Mouse (Mus musculus): ENCODE measurements around the gene Olfr365.

Gene Olfr365

GRCm38 (mm10) chr2:37187898-37188297, at the start of gene Olfr365:
Gene Olfr365, plus strand, starts transcription at chr2:37188198.
- DNase-seq (ENCODE audit: low spot score): no peak

DNA sequence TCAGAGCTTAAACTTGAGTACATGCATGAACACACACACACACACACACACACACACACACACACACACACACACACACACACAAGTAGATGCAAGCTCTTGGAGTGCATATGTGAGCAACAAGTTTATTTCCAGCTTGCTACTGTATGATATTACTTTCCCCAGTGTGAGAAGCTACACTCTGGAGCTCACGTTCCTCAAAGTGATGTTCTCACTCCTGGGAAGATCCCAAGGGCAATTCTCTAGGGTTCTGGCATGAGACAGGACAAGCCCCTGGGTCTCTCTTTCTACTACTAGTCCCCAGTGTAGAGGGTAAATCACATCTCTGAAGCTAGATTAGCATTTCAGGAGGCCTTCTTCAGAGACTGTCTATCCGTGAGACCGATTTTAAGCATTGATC, 49.0 kb upstream of the Olfr365 start, which contains the start of gene Olfr364-ps1:
TSS of gene Olfr364-ps1 (plus strand) at position 301 of the 400 bp plus-strand sequence.
- DNase-seq (ENCODE audit: low spot score): no peak

- DNase-seq (ENCODE audit: low spot score): no peak
These were observed 23.3 kb downstream of the Olfr365 start, which contains the start of gene Olfr366 for GRCm38 (mm10) chr2:37211274-37211673. Gene Olfr366, plus strand, starts transcription at chr2:37211574.

All from MN1 (cell line).